Mouse (Mus musculus): Measurements from ENCODE around the gene Btg2. TPM values are rescaled to one million over a fixed set of nuclear protein-coding genes. Genes with fewer than 3 reads are reported as not detected.

Btg2 gene
- polyA plus RNA-seq, 1 experiment from 2014 or later = 33.1 TPM

GRCm38 (mm10) chr1:134086811-134087398 lies 8.0 kb upstream of the Btg2 start:
- H3K36me3 ChIP-seq = no peaks in the 10 kb centered on the region
- peaks cover 54% of the 10 kb centered on the region for H3K4me1 ChIP-seq
- H3K9ac ChIP-seq = peak overlapping the region; percentile 73
- ATAC-seq (ENCODE audit: extremely low read depth, insufficient number of reproducible peaks, low FRiP score, low TSS enrichment) = no peak; the same call in 1 of the 2 replicates
- no peaks in the 10 kb centered on the region for H3K9me3 ChIP-seq
- H3K4me3 ChIP-seq = peak overlapping the region; percentile 27
- WGBS = 7% methylated on average over 16 of the region's 16 CpGs
- no peaks in the 10 kb centered on the region for H3K27me3 ChIP-seq (replicated peaks)
- peak overlapping the region; percentile 76 for H3K27ac ChIP-seq (replicated peaks)
- peak overlapping the region; percentile 57 for H3K4me2 ChIP-seq

- Histone ChIP-seq H3K27me3 (replicated peaks) (no peaks in the 10 kb centered on the region), H3K9ac (peak overlapping the region; percentile 73), H3K4me2 (no peak overlapping the region), H3K27ac (replicated peaks) (peak overlapping the region; percentile 76), H3K4me1 (peaks cover 60% of the 10 kb centered on the region), H3K9me3 (no peaks in the 10 kb centered on the region), H3K36me3 (no peaks in the 10 kb centered on the region), H3K4me3 (no peak overlapping the region)
- ATAC-seq (ENCODE audit: extremely low read depth, insufficient number of reproducible peaks, low FRiP score, low TSS enrichment) = no peak
- WGBS = 37% methylated on average over 3 of the region's 3 CpGs
Measured at GRCm38 (mm10) chr1:134086017-134086416, 7.1 kb upstream of the Btg2 start.

- peaks cover 78% of the 10 kb centered on the region for H3K4me1 ChIP-seq
- H3K9me3 ChIP-seq = no peaks in the 10 kb centered on the region
- H3K4me2 ChIP-seq = no peak overlapping the region
- H3K9ac ChIP-seq = no peak overlapping the region
- H3K36me3 ChIP-seq = no peaks in the 10 kb centered on the region
- no peak overlapping the region for H3K4me3 ChIP-seq
- H3K27ac ChIP-seq (replicated peaks) = peak overlapping the region; percentile 93
- WGBS = 81% methylated on average over 3 of the region's 3 CpGs
- H3K27me3 ChIP-seq (replicated peaks) = no peaks in the 10 kb centered on the region
- no peak for ATAC-seq (ENCODE audit: extremely low read depth, insufficient number of reproducible peaks, low FRiP score, low TSS enrichment)
Measured at GRCm38 (mm10) chr1:134084128-134084527, 5.2 kb upstream of the Btg2 start.

GRCm38 (mm10) chr1:134083676-134084075 lies 4.8 kb upstream of the Btg2 start:
- H3K27me3 ChIP-seq (replicated peaks) = no peaks in the 10 kb centered on the region
- H3K36me3 ChIP-seq = no peaks in the 10 kb centered on the region
- no peak overlapping the region for H3K4me3 ChIP-seq
- H3K9me3 ChIP-seq = no peaks in the 10 kb centered on the region
- peak overlapping the region; percentile 68 for H3K9ac ChIP-seq
- H3K4me2 ChIP-seq = peak overlapping the region; percentile 44; the same call in 1 of the 2 replicates
- 75% methylated on average over 8 of the region's 8 CpGs for WGBS
- H3K4me1 ChIP-seq = peaks cover 78% of the 10 kb centered on the region
- no peak for ATAC-seq (ENCODE audit: extremely low read depth, insufficient number of reproducible peaks, low FRiP score, low TSS enrichment)
- H3K27ac ChIP-seq (replicated peaks) = peak overlapping the region; percentile 93

- peak overlapping the region; percentile 44 for H3K4me2 ChIP-seq
- 9% methylated on average over 11 of the region's 11 CpGs for WGBS
- peak overlapping the region; percentile 93 for H3K27ac ChIP-seq (replicated peaks)
- H3K4me1 ChIP-seq = peaks cover 81% of the 10 kb centered on the region
- no peaks in the 10 kb centered on the region for H3K27me3 ChIP-seq (replicated peaks)
- H3K9ac ChIP-seq = peak overlapping the region; percentile 68
- no peaks in the 10 kb centered on the region for H3K9me3 ChIP-seq
- no peak for ATAC-seq (ENCODE audit: extremely low read depth, insufficient number of reproducible peaks, low FRiP score, low TSS enrichment)
- no peak overlapping the region for H3K4me3 ChIP-seq
- H3K36me3 ChIP-seq = no peaks in the 10 kb centered on the region
Measured at GRCm38 (mm10) chr1:134082987-134083516, 4.1 kb upstream of the Btg2 start.

GRCm38 (mm10) chr1:134080881-134081450 lies 2.0 kb upstream of the Btg2 start:
- Histone ChIP-seq H3K9me3 (no peaks in the 10 kb centered on the region), H3K27me3 (replicated peaks) (no peaks in the 10 kb centered on the region), H3K4me1 (peaks cover 83% of the 10 kb centered on the region), H3K36me3 (peaks cover 17% of the 10 kb centered on the region), H3K27ac (replicated peaks) (peak overlapping the region; percentile 92; the same call in 1 of the 2 replicates), H3K4me3 (no peak overlapping the region), H3K9ac (peak overlapping the region; percentile 83; the same call in 1 of the 2 replicates), H3K4me2 (no peak overlapping the region)
- WGBS = 84% methylated on average over 5 of the region's 5 CpGs
- no peak for ATAC-seq (ENCODE audit: extremely low read depth, insufficient number of reproducible peaks, low FRiP score, low TSS enrichment)

GRCm38 (mm10) chr1:134080406-134080805 lies 1.5 kb upstream of the Btg2 start:
- no peaks in the 10 kb centered on the region for H3K27me3 ChIP-seq (replicated peaks)
- H3K4me3 ChIP-seq = no peak overlapping the region
- H3K4me1 ChIP-seq = peaks cover 83% of the 10 kb centered on the region
- ATAC-seq (ENCODE audit: extremely low read depth, insufficient number of reproducible peaks, low FRiP score, low TSS enrichment) = no peak
- peak overlapping the region; percentile 92 for H3K27ac ChIP-seq (replicated peaks)
- H3K36me3 ChIP-seq = peaks cover 22% of the 10 kb centered on the region
- 64% methylated on average over 4 of the region's 4 CpGs for WGBS
- H3K4me2 ChIP-seq = peak overlapping the region; percentile 82; the same call in 1 of the 2 replicates
- no peaks in the 10 kb centered on the region for H3K9me3 ChIP-seq
- H3K9ac ChIP-seq = peak overlapping the region; percentile 83

GRCm38 (mm10) chr1:134079477-134080163 lies 700 bp upstream of the Btg2 start:
- Histone ChIP-seq H3K9me3 (no peaks in the 10 kb centered on the region), H3K4me2 (peak overlapping the region; percentile 82), H3K27ac (replicated peaks) (peak overlapping the region; percentile 92), H3K4me3 (peak overlapping the region; percentile 80), H3K9ac (peak overlapping the region; percentile 83), H3K27me3 (replicated peaks) (no peaks in the 10 kb centered on the region), H3K4me1 (peaks cover 87% of the 10 kb centered on the region), H3K36me3 (peaks cover 29% of the 10 kb centered on the region)
- WGBS = 11% methylated on average over 9 of the region's 9 CpGs
- no peak for ATAC-seq (ENCODE audit: extremely low read depth, insufficient number of reproducible peaks, low FRiP score, low TSS enrichment)

GRCm38 (mm10) chr1:134078061-134078795 lies 692 bp downstream of the Btg2 start:
- Histone ChIP-seq H3K9me3 (no peaks in the 10 kb centered on the region), H3K36me3 (peaks cover 33% of the 10 kb centered on the region), H3K27me3 (replicated peaks) (no peaks in the 10 kb centered on the region), H3K4me1 (peaks cover 89% of the 10 kb centered on the region), H3K9ac (peak overlapping the region; percentile 97), H3K4me2 (peak overlapping the region; percentile 82), H3K27ac (replicated peaks) (peak overlapping the region; percentile 86), H3K4me3 (peak overlapping the region; percentile 80)
- ATAC-seq (ENCODE audit: extremely low read depth, insufficient number of reproducible peaks, low FRiP score, low TSS enrichment) = no peak
- WGBS = 5% methylated on average over 19 of the region's 19 CpGs

GRCm38 (mm10) chr1:134077389-134078060 lies 1.4 kb downstream of the Btg2 start:
- H3K4me3 ChIP-seq = peak overlapping the region; percentile 80
- H3K9ac ChIP-seq = peak overlapping the region; percentile 97
- H3K4me2 ChIP-seq = peak overlapping the region; percentile 82
- no peaks in the 10 kb centered on the region for H3K9me3 ChIP-seq
- H3K4me1 ChIP-seq = peaks cover 89% of the 10 kb centered on the region
- H3K27me3 ChIP-seq (replicated peaks) = no peaks in the 10 kb centered on the region
- peak overlapping the region; percentile 86 for H3K27ac ChIP-seq (replicated peaks)
- WGBS = 32% methylated on average over 14 of the region's 14 CpGs
- peaks cover 33% of the 10 kb centered on the region for H3K36me3 ChIP-seq
- ATAC-seq (ENCODE audit: extremely low read depth, insufficient number of reproducible peaks, low FRiP score, low TSS enrichment) = no peak

Measured in heart, embryonic 13.5 days (tissue).